Mouse (Mus musculus) midbrain, postnatal 0 days (tissue): ENCODE results near the gene Arhgap28. TPM values are rescaled to one million over a fixed set of nuclear protein-coding genes. Genes with fewer than 3 reads are reported as not detected.

Experiments used
- ATAC-seq: fragments of 200-750 bp; cut with Nextera tagmentation; 2 replicates; pipeline ENCODE4 v1.8.0; 2017; ENCODE audit warnings: moderate number of reproducible peaks, mild to moderate bottlenecking, moderate TSS enrichment, moderate library complexity; ENCODE audit not compliant: low FRiP score
- DNase-seq: peaks from one replicate; pipeline ENCODE4 v3.0.0-alpha.2; 2015; ENCODE audit warnings: low spot score
- H3K27ac ChIP-seq: fragments of 300-500 bp; sonication (generic); 2 replicates; pipeline ENCODE4 v1.5.1; 2014; ENCODE audit warnings: low read depth, mild to moderate bottlenecking, low read length, mixed read lengths
- H3K27me3 ChIP-seq: fragments of 300-500 bp; sonication (generic); 2 replicates; pipeline ENCODE4 v1.6.1; 2014; ENCODE audit warnings: low read length, control low read depth, mixed read lengths; ENCODE audit not compliant: insufficient read depth
- H3K36me3 ChIP-seq: fragments of 300-500 bp; sonication (generic); 2 replicates; pipeline ENCODE4 v1.6.1; 2014; ENCODE audit warnings: low read length, control low read depth, mixed read lengths; ENCODE audit not compliant: insufficient read depth
- H3K4me1 ChIP-seq: fragments of 300-500 bp; sonication (generic); 2 replicates; pipeline ENCODE4 v1.6.1; 2014; ENCODE audit warnings: mild to moderate bottlenecking, control low read depth, antibody characterized with exemption, low read length, mixed read lengths; ENCODE audit not compliant: insufficient read depth
- H3K4me2 ChIP-seq: fragments of 300-500 bp; sonication (generic); 2 replicates; pipeline ENCODE4 v1.6.1; 2014; ENCODE audit warnings: low read depth, mild to moderate bottlenecking, low read length, mixed read lengths; ENCODE audit not compliant: poor library complexity, severe bottlenecking
- H3K4me3 ChIP-seq: fragments of 300-500 bp; sonication (generic); 2 replicates; pipeline ENCODE4 v1.5.1; 2014; ENCODE audit warnings: low read depth, mild to moderate bottlenecking, low read length, moderate library complexity
- H3K9ac ChIP-seq: fragments of 300-500 bp; sonication (generic); replicated peaks from 2 replicates; pipeline ENCODE4 v1.6.1; 2014; ENCODE audit warnings: mild to moderate bottlenecking, low read length, moderate library complexity, mixed read lengths; ENCODE audit not compliant: poor library complexity, severe bottlenecking
- H3K9me3 ChIP-seq: fragments of 300-500 bp; sonication (generic); 2 replicates; pipeline ENCODE4 v1.6.1; 2016; ENCODE audit warnings: low read length, control low read depth
- CTCF ChIP-seq: IDR thresholded peaks from 2 replicates; pipeline ENCODE4 v1.5.1; 2016; ENCODE audit warnings: antibody characterized with exemption, mild to moderate bottlenecking
- WGBS: fragments of 180-500 bp; shearing (Covaris S2); extraction: QIAGEN DNeasy Blood & Tissue Kit; methylation state at CpG from one replicate; pipeline ENCODE4 v1.1.7; 2014; 5-methylcytosine and 5-hydroxymethylcytosine counted together
- polyA plus RNA-seq: library from polyadenylated mRNA; unstranded; fragments of >200 nt; fragmentation: Nextera tagmentation; extraction: Ambion mirVana; gene quantifications from 2 replicates; pipeline ENCODE4 v1.2.1, GENCODE M21; 2015
- total RNA-seq: library from RNA; depleted of rRNA; stranded (reverse); fragments of >200 nt; gene quantifications from 2 replicates; pipeline ENCODE4 v1.2.3, GENCODE M21; 2014

Gene Arhgap28
- total and polyA plus RNA-seq, 2 experiments from 2014 or later, result 2.9 to 5.1 TPM

DNA sequence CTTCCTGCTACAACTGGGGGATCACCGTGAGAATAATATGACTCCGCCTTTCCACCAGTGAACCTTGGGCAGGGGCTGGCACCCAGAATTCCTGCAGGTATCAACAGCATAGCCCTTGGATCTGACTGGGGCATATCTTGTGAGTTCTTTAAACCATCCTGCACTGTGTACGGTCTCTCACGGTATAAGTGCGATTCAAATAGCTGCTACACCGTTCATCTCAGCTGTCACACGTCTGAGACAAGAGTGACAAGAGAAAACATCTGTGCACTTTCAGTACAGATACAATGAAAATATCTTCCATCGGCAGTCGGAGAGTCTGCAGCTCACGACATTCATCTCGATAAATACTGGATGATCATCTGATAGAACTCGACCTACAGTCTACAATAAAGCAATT, 126.3 kb downstream of the Arhgap28 start:
- Histone ChIP-seq H3K9ac (no peak overlapping the region), H3K4me1 (no peaks in the 10 kb centered on the region), H3K4me3 (no peak overlapping the region), H3K9me3 (no peaks in the 10 kb centered on the region), H3K4me2 (no peak overlapping the region), H3K27ac (no peak overlapping the region), H3K36me3 (no peaks in the 10 kb centered on the region), H3K27me3 (no peaks in the 10 kb centered on the region)
- 87% methylated on average over 12 of the region's 12 CpGs for WGBS
- no peak for DNase-seq
- ATAC-seq, result no peak
- TF ChIP-seq CTCF, result no peak

DNA sequence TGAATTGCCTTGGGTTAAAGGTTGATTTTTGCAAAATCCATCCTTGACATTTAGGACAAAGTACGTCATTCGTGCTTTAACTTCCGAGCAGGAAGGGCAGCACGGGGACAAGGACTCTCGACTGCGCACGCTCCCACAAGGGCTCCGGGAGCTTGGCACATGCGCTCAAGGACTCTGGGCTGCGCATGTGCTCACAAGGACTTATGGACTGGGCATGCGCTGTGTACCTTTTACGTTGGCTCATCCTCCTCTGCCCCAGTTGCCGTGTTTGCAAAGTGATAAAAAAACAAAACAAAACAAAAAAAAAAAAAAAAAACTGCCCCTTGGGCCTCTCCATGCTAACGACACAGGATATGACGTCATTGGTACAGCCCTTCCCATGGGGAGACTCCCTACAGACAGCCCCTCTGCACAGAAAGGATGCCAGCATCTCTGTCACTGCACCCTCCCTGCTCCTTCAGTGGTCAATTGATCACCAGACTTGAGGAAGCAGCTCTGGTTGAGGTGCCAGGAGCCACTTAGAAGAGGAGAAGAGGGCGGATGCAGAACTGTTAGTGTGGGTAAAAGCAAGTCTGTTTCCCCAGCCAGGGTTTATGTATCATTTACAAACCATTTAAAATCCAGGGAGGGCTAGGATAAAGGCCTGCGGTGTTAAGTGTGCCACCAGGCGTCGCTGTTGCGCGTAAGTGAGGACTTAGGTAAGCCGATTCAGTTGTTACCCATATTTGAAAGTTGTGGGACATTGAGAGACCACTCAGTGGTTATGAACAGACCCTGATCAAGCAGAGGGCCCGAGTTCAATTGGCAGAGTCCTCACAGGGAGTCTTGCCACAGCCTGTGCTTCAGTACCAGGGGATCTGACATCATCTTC, 134.0 kb downstream of the Arhgap28 start:
- Histone ChIP-seq H3K9me3 (no peaks in the 10 kb centered on the region), H3K36me3 (no peaks in the 10 kb centered on the region), H3K27ac (no peak overlapping the region), H3K9ac (no peak overlapping the region), H3K4me1 (no peaks in the 10 kb centered on the region), H3K4me2 (no peak overlapping the region), H3K4me3 (no peak overlapping the region), H3K27me3 (no peaks in the 10 kb centered on the region)
- TF ChIP-seq CTCF, result peak; percentile 90
- no peak for ATAC-seq
- WGBS, result 69% methylated on average over 23 of the region's 23 CpGs
- peak; percentile 85 for DNase-seq

DNA sequence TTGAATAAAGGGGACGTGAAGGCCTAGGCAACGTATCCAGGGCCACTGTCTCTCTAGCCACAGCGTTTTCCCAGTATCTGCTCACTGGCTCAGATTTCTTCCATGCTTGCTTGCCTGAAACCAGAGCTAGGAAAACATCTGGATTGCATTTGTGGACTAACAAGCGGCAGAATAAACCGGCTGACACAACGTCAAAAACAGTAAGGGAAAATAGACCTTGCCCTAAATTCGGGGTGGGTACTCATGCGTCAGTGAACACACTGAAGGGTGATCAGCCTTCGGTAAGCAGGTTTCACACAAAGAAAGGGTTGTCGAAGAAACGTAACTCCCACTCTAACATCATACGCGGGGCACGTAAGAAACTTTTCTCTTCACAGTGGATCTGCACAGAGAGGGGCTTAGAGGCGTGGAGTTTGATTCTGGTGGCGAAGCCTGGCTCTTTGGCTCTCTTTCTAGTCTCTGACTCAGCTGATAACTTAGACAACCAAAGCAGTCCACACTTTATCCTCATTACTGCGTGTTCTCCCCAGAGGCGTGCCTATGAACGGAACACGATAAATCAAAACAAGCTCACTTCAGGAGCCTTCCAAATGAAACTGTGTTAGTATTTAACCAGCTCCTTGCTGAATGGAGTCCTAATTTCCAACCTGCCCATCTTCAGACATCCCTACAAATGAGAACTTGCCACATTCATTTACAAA, 137.2 kb downstream of the Arhgap28 start:
- Histone ChIP-seq H3K4me1 (no peaks in the 10 kb centered on the region), H3K27ac (no peak overlapping the region), H3K36me3 (no peaks in the 10 kb centered on the region), H3K9me3 (no peaks in the 10 kb centered on the region), H3K4me3 (no peak overlapping the region), H3K4me2 (no peak overlapping the region), H3K27me3 (no peaks in the 10 kb centered on the region), H3K9ac (no peak overlapping the region)
- TF ChIP-seq CTCF, result no peak
- ATAC-seq, result no peak
- no peak for DNase-seq
- WGBS, result 79% methylated on average over 20 of the region's 20 CpGs

DNA sequence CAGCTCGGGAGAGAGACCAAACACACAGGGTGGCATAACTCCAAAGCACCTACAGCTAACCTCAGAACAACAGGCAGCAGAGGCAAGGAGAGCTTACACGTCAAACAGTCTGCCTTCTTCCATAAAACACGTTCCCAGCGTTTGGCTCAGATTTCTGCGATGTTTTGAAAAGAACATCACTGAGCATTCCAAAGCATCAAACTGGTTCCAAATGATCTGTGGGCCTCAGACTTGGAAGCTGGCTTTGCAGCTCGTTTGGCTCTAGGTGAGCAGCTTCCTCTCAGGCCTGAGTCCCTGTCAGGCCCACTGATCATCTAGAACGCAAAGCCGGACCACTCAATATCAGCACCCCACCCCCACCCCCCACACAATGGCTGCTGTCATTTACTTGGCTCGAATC, 137.9 kb downstream of the Arhgap28 start:
- Histone ChIP-seq H3K27me3 (no peaks in the 10 kb centered on the region), H3K9me3 (no peaks in the 10 kb centered on the region), H3K27ac (no peak overlapping the region), H3K36me3 (no peaks in the 10 kb centered on the region), H3K4me2 (no peak overlapping the region), H3K4me3 (no peak overlapping the region), H3K9ac (no peak overlapping the region), H3K4me1 (no peaks in the 10 kb centered on the region)
- TF ChIP-seq CTCF, result no peak
- WGBS, result 80% methylated on average over 9 of the region's 9 CpGs
- ATAC-seq (no peak), DNase-seq (no peak)

DNA sequence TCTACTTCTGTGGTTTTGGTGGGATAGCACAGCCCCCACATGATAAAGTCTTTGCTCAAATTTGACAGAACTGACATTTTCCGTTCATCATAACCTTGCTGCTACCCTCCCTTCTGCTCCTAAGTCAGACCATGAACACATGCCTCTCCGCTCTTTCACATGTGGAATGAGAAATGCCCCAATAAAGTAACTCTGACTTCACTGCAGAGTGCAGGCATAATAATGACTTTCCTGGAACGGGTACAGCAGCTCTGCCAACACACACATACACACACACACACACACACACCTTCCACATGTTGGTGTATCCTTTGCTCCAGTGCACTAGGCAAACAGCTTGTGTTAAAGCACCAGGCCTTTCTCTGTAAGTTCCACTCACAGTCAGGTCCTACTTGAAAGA, 139.0 kb downstream of the Arhgap28 start:
- no peak overlapping the region for H3K4me2 ChIP-seq

DNA sequence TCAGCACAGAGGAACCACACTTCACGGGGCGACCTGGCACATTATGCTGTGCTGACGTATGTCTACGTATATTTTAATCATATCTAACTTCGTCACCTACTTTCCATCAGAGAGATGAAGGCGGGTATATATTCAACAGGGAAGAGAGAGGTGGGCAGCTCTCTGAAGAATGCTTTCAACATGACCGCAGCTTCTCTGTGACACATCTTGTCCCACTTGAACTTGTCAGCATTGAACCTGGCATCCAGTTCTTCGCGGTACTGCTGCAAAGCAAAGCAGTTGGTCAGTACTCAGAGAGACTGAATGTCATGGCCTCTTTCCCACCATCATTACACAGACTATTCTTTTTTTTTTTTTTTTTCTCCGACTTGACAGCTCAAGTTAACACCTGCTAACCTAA, 139.6 kb downstream of the Arhgap28 start:
- no peak overlapping the region for H3K4me3 ChIP-seq
- WGBS, result 92% methylated on average over 10 of the region's 10 CpGs
- H3K4me1 ChIP-seq, result no peaks in the 10 kb centered on the region
- no peaks in the 10 kb centered on the region for H3K27me3 ChIP-seq
- TF ChIP-seq CTCF, result no peak
- no peak overlapping the region for H3K4me2 ChIP-seq
- H3K9ac ChIP-seq, result no peak overlapping the region
- no peaks in the 10 kb centered on the region for H3K36me3 ChIP-seq
- DNase-seq (no peak), ATAC-seq (no peak)
- no peaks in the 10 kb centered on the region for H3K9me3 ChIP-seq
- H3K27ac ChIP-seq, result no peak overlapping the region

More for the DNA sequence above, 139.0 kb downstream of the Arhgap28 start:
- ATAC-seq (no peak), DNase-seq (no peak)
- H3K27ac ChIP-seq, result no peak overlapping the region
- no peaks in the 10 kb centered on the region for H3K27me3 ChIP-seq
- TF ChIP-seq CTCF, result no peak
- no peak overlapping the region for H3K9ac ChIP-seq
- H3K4me3 ChIP-seq, result no peak overlapping the region
- WGBS, result 85% methylated on average over 3 of the region's 3 CpGs
- H3K9me3 ChIP-seq, result no peaks in the 10 kb centered on the region
- H3K36me3 ChIP-seq, result no peaks in the 10 kb centered on the region
- H3K4me1 ChIP-seq, result no peaks in the 10 kb centered on the region
